ENCODE assay signal across 22 mouse cellular contexts in genomic region chr1:86048744-86049143, GRCm38 (mm10). TPM values are rescaled to one million over a fixed set of nuclear protein-coding genes. Genes with fewer than 3 reads are reported as not detected.
"Had no signal": no experiment of that assay in that cellular context is flagged by ENCODE, and none has a peak within 500 bp of the region (broad histone marks: within the 10 kb centered on the region; RNA-seq: fewer than 3 reads in every experiment).

No protein-coding gene starts in this region.

- DNase-seq: liver; lung, adult 2 months; right cerebral cortex, postnatal 14 days; thymus, adult 2 months; thymus, postnatal 25 days; thymus, postnatal 4 days had no signal

- H3K9me3 ChIP-seq: midbrain, embryonic 13.5 days; midbrain, embryonic 15.5 days; neural tube, embryonic 12.5 days; stomach, embryonic 15.5 days had no signal

- H3K4me2 ChIP-seq: midbrain, embryonic 11.5 days; midbrain, embryonic 13.5 days; midbrain, embryonic 15.5 days; neural tube, embryonic 12.5 days; stomach, embryonic 15.5 days had no signal

- H3K36me3 ChIP-seq: midbrain, embryonic 13.5 days; midbrain, embryonic 15.5 days; neural tube, embryonic 12.5 days; stomach, embryonic 15.5 days had no signal

- H3K27ac ChIP-seq: liver, embryonic 14.5 days; macrophage; midbrain, embryonic 13.5 days; midbrain, embryonic 15.5 days; neural tube, embryonic 12.5 days; stomach, embryonic 15.5 days; stomach, postnatal 0 days had no signal

- H3K4me3 ChIP-seq: megakaryocyte, embryonic 14.5 days; midbrain, embryonic 13.5 days; midbrain, embryonic 15.5 days; neural tube, embryonic 12.5 days; stomach, embryonic 15.5 days had no signal

- H3K9ac ChIP-seq: liver, embryonic 14.5 days; midbrain, embryonic 13.5 days; midbrain, embryonic 15.5 days; neural tube, embryonic 12.5 days; stomach, embryonic 15.5 days had no signal

- ATAC-seq: midbrain, embryonic 13.5 days; midbrain, embryonic 15.5 days had no signal

RNA-seq across cellular contexts. Expression of gene 2810459M11Rik, which starts 3.1 kb away (rescaled TPM):
- total RNA-seq: megakaryocyte progenitor cell, adult 5-6 weeks; monocyte, adult 5-6 weeks; neutrophil, adult 5-6 weeks had no signal
- polyA plus RNA-seq: macrophage; spleen, adult 2 months had no signal

RNA-seq across cellular contexts. Expression of gene Spata3, which starts 32.1 kb away (rescaled TPM):
- total RNA-seq: megakaryocyte progenitor cell, adult 5-6 weeks; midbrain, postnatal 0 days; monocyte, adult 5-6 weeks; neutrophil, adult 5-6 weeks had no signal
- polyA plus RNA-seq: limb, embryonic 14.5 days; macrophage; midbrain, embryonic 11.5 days; midbrain, embryonic 13.5 days; neural tube, embryonic 12.5 days; spleen, adult 2 months; stomach, embryonic 15.5 days; stomach, postnatal 0 days; urinary bladder, adult 2 months had no signal
